Mouse (Mus musculus) skeletal muscle tissue, adult 2 months (tissue): ENCODE measurements around the gene 4930507D05Rik.
"Not testable (repeated sequence)": the region's sequence is repeated elsewhere in the genome, so short reads cannot be mapped to it uniquely, and the experiment has no call there.

Experiments
- DNase-seq: peaks from one replicate; pipeline ENCODE4 v3.0.0-alpha.2; 2012; ENCODE audit warnings: low read depth, low spot score

Gene 4930507D05Rik

GRCm38 (mm10) chr10:62476980-62477379 lies 27.7 kb downstream of the 4930507D05Rik start:
- no peak for DNase-seq

DNA sequence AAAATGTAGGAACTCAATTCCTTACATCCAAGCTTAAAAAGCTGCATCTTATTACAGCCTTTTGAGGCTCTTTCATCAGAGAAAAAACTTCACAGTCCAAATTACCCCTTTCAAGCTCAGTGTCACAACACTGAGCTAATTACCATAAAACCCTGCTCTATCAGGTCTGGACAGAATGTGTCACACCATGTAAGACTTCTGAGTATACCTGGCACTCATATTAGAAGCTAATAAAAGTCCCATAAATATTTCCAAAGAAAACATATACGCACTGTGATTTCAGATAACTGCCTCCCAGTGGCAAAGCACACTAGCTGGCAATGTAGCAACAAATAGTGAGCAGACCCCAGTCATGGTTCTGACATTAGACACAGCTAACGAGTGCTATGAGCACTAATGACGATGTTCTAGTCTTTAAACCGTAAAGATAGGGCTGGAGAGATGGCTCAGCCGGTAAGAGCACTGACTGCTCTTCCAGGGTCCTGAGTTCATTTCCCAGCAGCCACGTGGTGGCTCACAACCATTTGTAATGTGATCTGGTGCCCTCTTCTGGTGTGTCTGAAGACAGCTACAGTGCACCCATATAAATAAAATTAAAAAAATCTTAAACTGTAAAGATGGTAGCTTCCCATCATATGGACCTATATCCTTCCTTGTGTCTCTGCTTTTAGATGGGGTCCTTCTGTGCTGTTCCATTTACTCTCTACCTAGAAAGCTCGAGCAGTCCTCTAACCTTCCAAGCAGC lies 32.0 kb downstream of the 4930507D05Rik start:
- no peak for DNase-seq

DNA sequence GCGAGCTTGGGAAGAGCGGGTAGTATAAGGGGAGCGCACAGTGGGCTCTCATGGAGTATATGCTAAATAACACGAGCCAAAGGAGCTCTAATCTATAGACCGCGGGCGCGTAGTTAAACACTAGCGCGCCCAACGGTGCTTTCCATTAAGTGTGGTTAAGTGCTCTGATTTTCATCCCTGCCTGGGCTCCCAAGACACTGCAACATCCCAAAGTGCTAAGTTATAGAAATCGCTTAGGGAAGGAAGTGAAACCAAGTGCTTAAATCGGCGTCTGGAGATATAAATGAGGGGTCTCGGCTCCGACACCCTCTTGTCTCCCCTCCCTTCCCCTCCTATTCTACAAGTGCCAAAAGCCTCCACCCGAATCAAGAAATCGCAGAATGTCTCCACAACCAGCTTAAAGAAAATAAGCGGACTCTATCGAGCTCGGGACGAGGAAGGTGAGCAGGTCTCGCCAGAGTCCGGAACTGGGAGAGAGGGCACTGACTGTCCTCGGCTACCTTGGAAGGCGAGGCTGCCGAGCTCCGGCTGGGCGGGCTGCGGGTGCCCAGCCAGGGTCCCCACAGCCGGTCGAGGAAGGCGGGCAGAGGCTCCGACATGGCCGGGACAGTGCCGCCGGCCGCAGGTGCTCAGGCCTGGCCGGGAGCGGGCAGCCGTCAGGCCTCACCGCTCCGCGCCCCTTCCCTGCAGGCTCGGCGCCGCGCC lies 36.7 kb downstream of the 4930507D05Rik start:
- DNase-seq: no peak

- DNase-seq: peak; percentile 100
Observed at GRCm38 (mm10) chr10:62486618-62487415, 37.5 kb downstream of the 4930507D05Rik start, which contains the start of gene Vps26a. Gene Vps26a (minus strand): TSS chr10:62486805.

GRCm38 (mm10) chr10:62488266-62488665 lies 39.0 kb downstream of the 4930507D05Rik start:
- peak; percentile 42 for DNase-seq

- DNase-seq: not testable (repeated sequence)
Observed at GRCm38 (mm10) chr10:62491681-62492080, 42.4 kb downstream of the 4930507D05Rik start.

- peak; percentile 74 for DNase-seq
Observed at GRCm38 (mm10) chr10:62500088-62500915, 51.0 kb downstream of the 4930507D05Rik start.
